Mouse (Mus musculus) brain, embryonic 14.5 days (tissue): Measurements from ENCODE around the gene Dcaf17.

ENCODE experiments used
- CTCF ChIP-seq: fragments of 200-500 bp; IDR thresholded peaks from 2 replicates; pipeline ENCODE4 v1.5.1; 2012; ENCODE audit warnings: inconsistent platforms, mild to moderate bottlenecking, moderate library complexity, borderline replicate concordance; ENCODE audit not compliant: insufficient read depth, insufficient read length; ENCODE audit errors: extremely low read depth
- POLR2A ChIP-seq: fragments of 200-500 bp; IDR thresholded peaks from 2 replicates; pipeline ENCODE4 v1.6.1; 2012; ENCODE audit warnings: mild to moderate bottlenecking, inconsistent platforms, borderline replicate concordance; ENCODE audit not compliant: poor library complexity, insufficient read depth, insufficient read length, severe bottlenecking; ENCODE audit errors: extremely low read depth

GRCm38 (mm10) chr2:71026787-71027186 lies 28.3 kb upstream of the Dcaf17 start:
- TF ChIP-seq CTCF (peak; percentile 19; the same call in 1 of the 2 replicates), POLR2A (no peak)
